Mouse (Mus musculus) adipose tissue, adult 10 weeks (tissue): ENCODE results near the gene Lamp3. TPM values are rescaled to one million over a fixed set of nuclear protein-coding genes. Genes with fewer than 3 reads are reported as not detected.

ENCODE experiments used
- polyA plus RNA-seq: library from polyadenylated mRNA; stranded (reverse); fragments of 350-450 nt; fragmentation: Illumina TruSeq; extraction: RNeasy Lipid Tissue Mini Kit (QIAGEN cat#74804); gene quantifications from one replicate; pipeline ENCODE4 v1.2.3, GENCODE M21; 2014; ENCODE audit warnings: low read depth, low replicate concordance

Gene Lamp3
- polyA plus RNA-seq = not detected

DNA sequence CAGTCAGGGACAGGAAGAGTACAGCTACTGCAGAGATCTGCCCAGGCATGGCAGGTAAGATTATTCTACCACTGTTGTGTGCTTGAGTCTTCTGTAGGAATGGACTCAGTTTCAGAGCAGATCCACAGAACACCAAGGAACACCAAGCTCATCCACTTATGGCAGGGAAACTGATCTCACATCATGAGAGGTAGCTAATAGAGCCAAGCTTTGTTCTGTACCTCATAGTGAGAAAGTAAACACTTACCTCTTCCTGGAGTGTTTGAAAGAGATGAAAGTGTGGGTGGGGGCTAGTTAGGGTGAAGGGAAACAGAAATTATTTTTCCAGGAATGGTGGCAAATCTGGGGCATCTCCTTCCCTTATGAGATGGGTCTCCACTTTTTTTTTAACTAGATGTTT is at the start of gene Lamp3:
Lamp3 (minus strand) TSS at position 160 of the 400 bp plus-strand sequence.

GRCm38 (mm10) chr16:19629816-19630215 is 76.4 kb downstream of the Lamp3 start, which contains the start of gene Olfr171:
Gene Olfr171 (minus strand): TSS chr16:19629916.

GRCm38 (mm10) chr16:19611782-19612181 is 94.4 kb downstream of the Lamp3 start, which contains the start of gene Olfr170:
Gene Olfr170 (minus strand): TSS chr16:19611882.

Other genes with a start within 250 kb of the Lamp3 start
- gene Olfr166, start 222.7 kb downstream of the Lamp3 start, polyA plus RNA-seq = not detected
- gene Olfr167, start 184.1 kb downstream of the Lamp3 start, polyA plus RNA-seq = not detected
- not detected for gene Olfr168, start 170.8 kb downstream of the Lamp3 start, polyA plus RNA-seq
- gene Olfr169, start 134.6 kb downstream of the Lamp3 start, polyA plus RNA-seq = not detected
- not detected for gene Olfr170, start 94.5 kb downstream of the Lamp3 start, polyA plus RNA-seq
- not detected for gene Olfr171, start 76.5 kb downstream of the Lamp3 start, polyA plus RNA-seq
- gene B3gnt5, start 53.8 kb upstream of the Lamp3 start, polyA plus RNA-seq = 0.20 TPM